Mouse (Mus musculus): Measurements from ENCODE around the gene Nedd9. TPM values are rescaled to one million over a fixed set of nuclear protein-coding genes. Genes with fewer than 3 reads are reported as not detected.

Nedd9 gene
- total and polyA plus RNA-seq, 2 experiments from 2014 or later = 10.1 to 28.2 TPM

- ATAC-seq (ENCODE audit: insufficient read depth, low read depth) = no peak
- H3K9ac ChIP-seq (replicated peaks; ENCODE audit: low read depth, low read length) = no peak overlapping the region
- no peak overlapping the region for H3K4me2 ChIP-seq (ENCODE audit: low read depth, low read length)
- H3K27me3 ChIP-seq (ENCODE audit: control insufficient read depth, insufficient read depth, low read length) = no peaks in the 10 kb centered on the region
- no peak for DNase-seq (ENCODE audit: low spot score)
- 35% methylated on average over 9 of the region's 9 CpGs for WGBS
- TF ChIP-seq CTCF (IDR thresholded peaks at IDR 0.05; ENCODE audit: low read depth) = no peak
- TF ChIP-seq EP300 (IDR thresholded peaks at IDR 0.05; ENCODE audit: low read depth) = no peak
- no peak overlapping the region for H3K4me3 ChIP-seq (ENCODE audit: low read depth, low read length)
- peaks cover 74% of the 10 kb centered on the region for H3K4me1 ChIP-seq (ENCODE audit: control insufficient read depth, insufficient read depth)
- H3K36me3 ChIP-seq (replicated peaks; ENCODE audit: control insufficient read depth, insufficient read depth, low read length) = peaks cover 17% of the 10 kb centered on the region; the same call in 1 of the 2 replicates
- peak overlapping the region; percentile 43 for H3K27ac ChIP-seq (ENCODE audit: low read depth)
- no peaks in the 10 kb centered on the region for H3K9me3 ChIP-seq (replicated peaks; ENCODE audit: control insufficient read depth, low read length)
These were observed 145.7 kb downstream of the Nedd9 start for GRCm38 (mm10) chr13:41341422-41341821.

DNA sequence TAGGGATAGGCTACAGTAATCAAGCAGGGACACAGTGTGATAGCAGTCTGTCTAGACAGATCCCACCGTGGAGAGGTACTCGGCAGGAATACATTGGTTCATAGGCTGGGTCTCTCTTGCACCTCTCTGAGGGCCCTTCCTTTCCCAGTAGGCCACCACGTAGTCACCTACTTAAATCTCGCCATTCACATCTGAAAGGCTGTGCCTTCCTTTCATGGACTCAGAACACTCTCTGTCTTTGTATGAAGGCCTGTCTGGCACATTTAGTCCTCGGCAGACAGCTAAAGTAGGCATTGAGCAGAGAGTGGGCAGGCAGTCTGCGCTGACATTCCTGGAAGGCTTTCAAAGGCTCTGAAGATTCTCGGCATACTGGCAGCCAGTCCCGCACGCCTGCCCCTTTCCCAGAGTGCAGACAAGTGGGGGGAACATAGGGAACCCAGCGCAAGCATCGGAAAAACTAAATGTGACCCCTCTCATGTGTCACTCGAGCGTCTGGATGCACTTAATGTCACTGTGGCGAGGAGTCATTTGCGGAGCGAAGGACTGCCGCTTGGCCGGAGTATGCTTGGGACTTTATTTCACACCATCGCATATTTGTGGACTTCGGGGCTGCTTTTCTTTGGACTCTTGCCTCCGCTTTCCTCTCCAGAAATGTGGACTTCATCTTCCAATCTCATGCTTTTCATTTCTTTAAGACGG is 147.4 kb downstream of the Nedd9 start:
- peak; percentile 80 for ATAC-seq (ENCODE audit: insufficient read depth, low read depth)
- Histone ChIP-seq H3K4me3 (ENCODE audit: low read depth, low read length) (no peak overlapping the region), H3K27ac (ENCODE audit: low read depth) (peak overlapping the region; percentile 85), H3K4me2 (ENCODE audit: low read depth, low read length) (peak overlapping the region; percentile 27), H3K27me3 (ENCODE audit: control insufficient read depth, insufficient read depth, low read length) (no peaks in the 10 kb centered on the region), H3K9me3 (replicated peaks; ENCODE audit: control insufficient read depth, low read length) (no peaks in the 10 kb centered on the region), H3K9ac (replicated peaks; ENCODE audit: low read depth, low read length) (peak overlapping the region; percentile 3; the same call in 1 of the 2 replicates), H3K4me1 (ENCODE audit: control insufficient read depth, insufficient read depth) (peaks cover 72% of the 10 kb centered on the region), H3K36me3 (replicated peaks; ENCODE audit: control insufficient read depth, insufficient read depth, low read length) (peaks cover 17% of the 10 kb centered on the region; the same call in 1 of the 2 replicates)
- 26% methylated on average over 22 of the region's 22 CpGs for WGBS
- TF ChIP-seq EP300 (IDR thresholded peaks at IDR 0.05; ENCODE audit: low read depth) (peak; percentile 67; the same call in 1 of the 2 replicates), CTCF (IDR thresholded peaks at IDR 0.05; ENCODE audit: low read depth) (no peak)
- peak; percentile 80 for DNase-seq (ENCODE audit: low spot score)

DNA sequence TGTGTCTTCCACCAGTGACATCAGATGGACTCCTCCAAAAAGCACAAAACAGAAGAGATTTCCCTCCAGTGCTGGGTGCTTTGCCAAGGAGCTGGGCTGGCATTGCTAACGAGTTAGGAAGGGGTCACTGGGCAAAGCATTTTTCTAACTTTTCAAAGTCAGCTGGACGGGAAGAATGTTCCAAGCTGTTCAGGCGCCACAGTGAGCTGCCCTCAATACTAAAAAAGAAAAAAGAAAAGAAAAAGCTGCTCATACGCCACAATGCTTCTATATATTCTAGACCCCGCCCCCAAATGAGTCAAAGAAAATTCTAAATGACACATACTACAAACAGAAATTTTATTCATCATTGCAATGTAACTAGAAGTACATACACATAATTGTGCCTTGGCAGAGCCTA is 148.0 kb downstream of the Nedd9 start:
- Histone ChIP-seq H3K4me2 (ENCODE audit: low read depth, low read length) (peak overlapping the region; percentile 27; the same call in 1 of the 2 replicates), H3K9me3 (replicated peaks; ENCODE audit: control insufficient read depth, low read length) (no peaks in the 10 kb centered on the region), H3K9ac (replicated peaks; ENCODE audit: low read depth, low read length) (0 out of 2 replicates have a peak overlapping the region, but pooled peaks have one; percentile 12), H3K36me3 (replicated peaks; ENCODE audit: control insufficient read depth, insufficient read depth, low read length) (peaks cover 17% of the 10 kb centered on the region; the same call in 1 of the 2 replicates), H3K4me3 (ENCODE audit: low read depth, low read length) (no peak overlapping the region), H3K4me1 (ENCODE audit: control insufficient read depth, insufficient read depth) (peaks cover 72% of the 10 kb centered on the region), H3K27me3 (ENCODE audit: control insufficient read depth, insufficient read depth, low read length) (no peaks in the 10 kb centered on the region), H3K27ac (ENCODE audit: low read depth) (peak overlapping the region; percentile 85)
- TF ChIP-seq EP300 (IDR thresholded peaks at IDR 0.05; ENCODE audit: low read depth) (no peak), CTCF (IDR thresholded peaks at IDR 0.05; ENCODE audit: low read depth) (no peak)
- ATAC-seq (ENCODE audit: insufficient read depth, low read depth) (no peak), DNase-seq (ENCODE audit: low spot score) (no peak)
- 66% methylated on average over 5 of the region's 5 CpGs for WGBS

DNA sequence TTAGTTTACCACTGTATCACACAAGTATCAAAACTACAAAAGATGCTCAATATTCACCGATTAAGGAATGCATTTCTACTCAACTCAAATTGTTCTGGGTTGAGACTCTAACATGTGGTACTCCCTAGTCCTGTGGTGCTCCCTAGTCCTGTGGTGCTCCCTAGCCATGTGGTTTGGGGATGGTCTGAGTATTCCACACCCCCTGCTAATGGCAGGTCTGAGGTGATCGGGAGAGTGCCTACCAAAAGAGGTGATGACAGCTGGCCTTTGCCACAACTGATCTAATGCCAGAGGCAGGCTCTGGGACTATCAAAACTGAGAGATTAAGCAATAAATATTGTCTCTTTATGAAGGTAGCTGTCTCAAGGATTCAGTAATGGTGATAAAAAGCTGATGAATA is 149.8 kb downstream of the Nedd9 start:
- Histone ChIP-seq H3K4me1 (ENCODE audit: control insufficient read depth, insufficient read depth) (peaks cover 73% of the 10 kb centered on the region), H3K27ac (ENCODE audit: low read depth) (peak overlapping the region; percentile 46)
- no peak for ATAC-seq (ENCODE audit: insufficient read depth, low read depth)

DNA sequence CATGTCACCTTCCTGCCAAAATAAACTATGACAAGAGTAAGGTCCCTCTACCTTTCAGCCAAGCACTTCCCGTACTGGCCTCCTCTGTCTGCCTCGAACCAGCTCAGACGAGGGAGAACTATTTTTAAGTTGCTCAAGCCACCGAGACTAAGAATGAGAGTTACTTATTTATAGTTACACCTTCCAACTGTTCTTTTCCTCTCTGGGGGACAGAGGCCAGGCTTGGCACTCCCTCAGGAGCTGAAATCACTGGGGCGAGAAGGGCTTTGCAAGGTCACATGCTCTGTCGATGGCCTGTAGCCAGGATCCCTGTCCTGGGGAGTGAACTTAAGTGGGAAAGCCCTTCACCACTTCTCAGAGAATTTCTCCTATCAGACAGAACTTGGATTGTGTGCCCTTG is 150.9 kb downstream of the Nedd9 start:
- Histone ChIP-seq H3K36me3 (replicated peaks; ENCODE audit: control insufficient read depth, insufficient read depth, low read length) (peaks cover 24% of the 10 kb centered on the region), H3K27ac (ENCODE audit: low read depth) (peak overlapping the region; percentile 98), H3K9ac (replicated peaks; ENCODE audit: low read depth, low read length) (no peak overlapping the region), H3K4me2 (ENCODE audit: low read depth, low read length) (0 out of 2 replicates have a peak overlapping the region, but pooled peaks have one; percentile 14), H3K9me3 (replicated peaks; ENCODE audit: control insufficient read depth, low read length) (no peaks in the 10 kb centered on the region), H3K27me3 (ENCODE audit: control insufficient read depth, insufficient read depth, low read length) (no peaks in the 10 kb centered on the region), H3K4me3 (ENCODE audit: low read depth, low read length) (no peak overlapping the region), H3K4me1 (ENCODE audit: control insufficient read depth, insufficient read depth) (peaks cover 73% of the 10 kb centered on the region)
- TF ChIP-seq CTCF (IDR thresholded peaks at IDR 0.05; ENCODE audit: low read depth) (no peak), EP300 (IDR thresholded peaks at IDR 0.05; ENCODE audit: low read depth) (0 out of 2 replicates have a peak, but pooled peaks have one; percentile 39)
- peak; percentile 83 for ATAC-seq (ENCODE audit: insufficient read depth, low read depth)
- peak; percentile 93 for DNase-seq (ENCODE audit: low spot score)
- 4% methylated on average over 6 of the region's 6 CpGs for WGBS

More for the DNA sequence above, 149.8 kb downstream of the Nedd9 start:
- DNase-seq (ENCODE audit: low spot score) = no peak
- Histone ChIP-seq H3K36me3 (replicated peaks; ENCODE audit: control insufficient read depth, insufficient read depth, low read length) (peaks cover 21% of the 10 kb centered on the region; the same call in 1 of the 2 replicates), H3K27me3 (ENCODE audit: control insufficient read depth, insufficient read depth, low read length) (no peaks in the 10 kb centered on the region), H3K9ac (replicated peaks; ENCODE audit: low read depth, low read length) (no peak overlapping the region), H3K9me3 (replicated peaks; ENCODE audit: control insufficient read depth, low read length) (no peaks in the 10 kb centered on the region), H3K4me3 (ENCODE audit: low read depth, low read length) (no peak overlapping the region), H3K4me2 (ENCODE audit: low read depth, low read length) (no peak overlapping the region)
- TF ChIP-seq EP300 (IDR thresholded peaks at IDR 0.05; ENCODE audit: low read depth) (no peak), CTCF (IDR thresholded peaks at IDR 0.05; ENCODE audit: low read depth) (no peak)
- 63% methylated on average over 2 of the region's 2 CpGs for WGBS

Measured in heart, postnatal 0 days (tissue).